Mouse (Mus musculus): ENCODE data around the gene Tent2. TPM values are rescaled to one million over a fixed set of nuclear protein-coding genes. Genes with fewer than 3 reads are reported as not detected.

Gene Tent2
- polyA plus RNA-seq (2014; fragmentation: Nextera tagmentation; extraction: Ambion mirVana), result 56.3 and 59.3 TPM in 2 replicates

DNA sequence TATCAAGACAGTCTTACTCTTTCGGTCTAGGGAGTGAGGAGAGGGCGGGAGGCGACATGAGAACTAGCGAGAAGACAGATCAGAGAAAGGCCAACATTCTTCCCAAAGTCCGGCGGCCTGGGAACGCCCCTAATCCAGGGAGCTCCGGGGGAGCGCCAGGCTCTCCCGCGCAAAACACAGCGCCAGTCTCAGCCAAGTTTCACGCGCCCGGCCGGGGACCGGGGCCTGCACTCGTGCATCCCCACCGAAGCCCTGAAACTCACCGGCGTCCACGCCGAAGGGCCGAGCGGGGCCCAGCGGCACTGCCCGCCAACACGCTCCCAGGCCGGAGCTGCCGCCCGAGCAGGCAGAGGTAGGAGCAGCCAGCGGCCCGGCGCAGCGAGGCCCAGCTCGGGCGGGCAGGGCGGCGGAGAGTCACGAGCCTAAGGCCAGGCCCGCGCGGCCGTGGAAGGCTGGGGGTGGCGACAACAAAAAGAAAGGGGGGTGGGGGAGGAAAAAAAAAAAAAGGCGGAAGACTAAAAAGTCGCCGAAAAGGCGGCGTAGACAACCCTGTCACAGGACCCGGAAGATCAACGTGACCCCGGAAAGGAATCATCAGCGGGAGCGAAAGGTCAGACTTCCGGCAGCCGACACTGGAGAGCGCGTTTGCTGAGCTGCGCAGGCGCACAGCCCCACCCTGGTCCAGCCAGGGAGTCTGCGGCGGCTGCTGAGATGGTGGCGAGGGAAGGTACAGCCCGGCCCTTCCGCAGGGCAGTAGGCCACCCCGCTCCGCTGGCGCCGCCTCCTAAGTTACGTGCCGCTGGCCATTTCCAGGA lies at the start of gene Tent2:
TSS of gene Tent2 (minus strand) at position 555 of the 815 bp plus-strand sequence.
- ATAC-seq (replicated peaks; ENCODE audit: insufficient number of reproducible peaks, low FRiP score, low TSS enrichment), result peak; percentile 100
- H3K9me3 ChIP-seq (replicated peaks; ENCODE audit: control insufficient read depth, low read length), result no peaks in the 10 kb centered on the region
- no peaks in the 10 kb centered on the region for H3K36me3 ChIP-seq (ENCODE audit: control insufficient read depth, insufficient read depth, low read length)
- no peaks in the 10 kb centered on the region for H3K27me3 ChIP-seq (ENCODE audit: control insufficient read depth, insufficient read depth, low read length)
- H3K9ac ChIP-seq (ENCODE audit: low read depth, low read length), result peak within 1 kb of the TSS; percentile 99
- peak within 1 kb of the TSS; percentile 87 for H3K4me2 ChIP-seq
- H3K27ac ChIP-seq (ENCODE audit: low read depth, low read length), result peak within 1 kb of the TSS; percentile 97
- H3K4me3 ChIP-seq (ENCODE audit: low read depth, low read length), result peak within 1 kb of the TSS; percentile 98
- H3K4me1 ChIP-seq (ENCODE audit: control insufficient read depth, insufficient read depth, low read length), result peaks cover 5% of the 10 kb centered on the region
- WGBS (ENCODE audit: insufficient replicate concordance), result under 1% methylated on average over 71 of the region's 72 CpGs

DNA sequence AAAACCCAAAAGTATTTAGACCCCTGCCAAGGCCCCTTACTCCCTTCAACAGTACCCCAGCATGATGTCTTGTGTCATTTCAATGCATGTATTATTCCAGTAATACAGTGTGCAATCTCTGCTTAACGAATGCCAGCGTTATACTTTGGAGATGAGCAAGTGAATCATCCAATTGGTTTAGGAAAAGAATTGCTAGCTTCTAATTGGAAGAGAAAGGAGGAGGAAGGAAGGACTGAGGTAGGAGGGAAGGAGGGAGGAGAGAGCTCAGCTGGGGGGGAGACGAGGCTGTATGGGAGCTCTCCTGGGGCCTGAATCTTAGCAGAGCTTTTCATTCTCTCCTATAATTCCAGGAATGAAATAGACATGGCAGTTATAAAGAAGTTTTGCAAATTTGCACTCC lies 49.0 kb upstream of the Tent2 start:
- H3K9ac ChIP-seq (ENCODE audit: low read depth, low read length), result no peak overlapping the region
- no peaks in the 10 kb centered on the region for H3K4me1 ChIP-seq (ENCODE audit: control insufficient read depth, insufficient read depth, low read length)
- no peak overlapping the region for H3K4me3 ChIP-seq (ENCODE audit: low read depth, low read length)
- H3K4me2 ChIP-seq, result no peak overlapping the region
- no peaks in the 10 kb centered on the region for H3K27me3 ChIP-seq (ENCODE audit: control insufficient read depth, insufficient read depth, low read length)
- no peak overlapping the region for H3K27ac ChIP-seq (ENCODE audit: low read depth, low read length)
- H3K9me3 ChIP-seq (replicated peaks; ENCODE audit: control insufficient read depth, low read length), result no peaks in the 10 kb centered on the region
- WGBS (ENCODE audit: insufficient replicate concordance), result 75% methylated on average over 3 of the region's 3 CpGs
- H3K36me3 ChIP-seq (ENCODE audit: control insufficient read depth, insufficient read depth, low read length), result no peaks in the 10 kb centered on the region
- no peak for ATAC-seq (replicated peaks; ENCODE audit: insufficient number of reproducible peaks, low FRiP score, low TSS enrichment)

DNA sequence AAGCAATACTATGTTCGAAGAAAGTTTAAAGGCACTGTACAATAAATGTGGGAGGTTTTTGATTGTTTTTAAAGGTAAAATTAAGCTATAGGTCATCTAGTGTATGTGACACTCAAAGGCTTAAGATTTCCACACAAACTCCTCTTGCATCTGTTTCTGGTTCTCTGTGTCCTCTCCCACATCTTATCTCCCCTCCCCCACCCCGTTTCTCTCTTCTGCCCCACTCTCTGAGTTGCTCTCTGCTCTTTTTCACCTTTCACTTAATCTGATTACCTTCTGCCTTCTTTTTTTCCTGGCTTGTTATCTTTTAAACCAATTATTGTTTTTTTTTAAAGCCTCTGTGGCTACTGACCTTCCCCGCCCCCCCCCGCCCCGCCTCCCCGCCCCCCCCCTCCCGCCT lies 47.4 kb upstream of the Tent2 start:
- Histone ChIP-seq H3K36me3 (ENCODE audit: control insufficient read depth, insufficient read depth, low read length) (no peaks in the 10 kb centered on the region), H3K27me3 (ENCODE audit: control insufficient read depth, insufficient read depth, low read length) (no peaks in the 10 kb centered on the region), H3K27ac (ENCODE audit: low read depth, low read length) (no peak overlapping the region), H3K4me3 (ENCODE audit: low read depth, low read length) (no peak overlapping the region), H3K4me2 (peak overlapping the region; percentile 32; the same call in 1 of the 2 replicates), H3K9me3 (replicated peaks; ENCODE audit: control insufficient read depth, low read length) (no peaks in the 10 kb centered on the region), H3K9ac (ENCODE audit: low read depth, low read length) (no peak overlapping the region), H3K4me1 (ENCODE audit: control insufficient read depth, insufficient read depth, low read length) (no peaks in the 10 kb centered on the region)
- 27% methylated on average over 7 of the region's 7 CpGs for WGBS (ENCODE audit: insufficient replicate concordance)
- no peak for ATAC-seq (replicated peaks; ENCODE audit: insufficient number of reproducible peaks, low FRiP score, low TSS enrichment)

DNA sequence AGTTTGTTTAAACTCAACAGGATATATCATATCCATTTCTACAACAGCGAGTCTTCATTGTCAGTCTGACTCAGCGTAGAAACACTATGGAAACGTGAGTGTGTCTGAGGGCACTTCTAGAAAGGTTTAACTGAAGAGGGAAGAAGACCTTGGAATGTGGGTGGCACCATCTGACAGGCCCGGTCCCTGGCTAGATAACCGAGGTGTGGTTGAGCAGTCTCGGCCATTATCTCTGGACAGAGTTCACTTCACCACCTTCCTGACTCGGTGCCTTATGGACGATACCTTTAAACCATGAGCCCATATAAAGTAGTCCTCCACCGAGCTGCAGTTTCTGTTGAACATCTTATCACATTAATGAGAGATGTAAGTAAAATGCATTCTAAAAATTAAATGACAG lies 46.9 kb upstream of the Tent2 start:
- no peak overlapping the region for H3K4me3 ChIP-seq (ENCODE audit: low read depth, low read length)
- no peak overlapping the region for H3K4me2 ChIP-seq
- no peaks in the 10 kb centered on the region for H3K36me3 ChIP-seq (ENCODE audit: control insufficient read depth, insufficient read depth, low read length)
- no peak for ATAC-seq (replicated peaks; ENCODE audit: insufficient number of reproducible peaks, low FRiP score, low TSS enrichment)
- H3K9ac ChIP-seq (ENCODE audit: low read depth, low read length), result no peak overlapping the region
- H3K27ac ChIP-seq (ENCODE audit: low read depth, low read length), result no peak overlapping the region
- H3K4me1 ChIP-seq (ENCODE audit: control insufficient read depth, insufficient read depth, low read length), result no peaks in the 10 kb centered on the region
- H3K27me3 ChIP-seq (ENCODE audit: control insufficient read depth, insufficient read depth, low read length), result no peaks in the 10 kb centered on the region
- 26% methylated on average over 9 of the region's 9 CpGs for WGBS (ENCODE audit: insufficient replicate concordance)
- no peaks in the 10 kb centered on the region for H3K9me3 ChIP-seq (replicated peaks; ENCODE audit: control insufficient read depth, low read length)

DNA sequence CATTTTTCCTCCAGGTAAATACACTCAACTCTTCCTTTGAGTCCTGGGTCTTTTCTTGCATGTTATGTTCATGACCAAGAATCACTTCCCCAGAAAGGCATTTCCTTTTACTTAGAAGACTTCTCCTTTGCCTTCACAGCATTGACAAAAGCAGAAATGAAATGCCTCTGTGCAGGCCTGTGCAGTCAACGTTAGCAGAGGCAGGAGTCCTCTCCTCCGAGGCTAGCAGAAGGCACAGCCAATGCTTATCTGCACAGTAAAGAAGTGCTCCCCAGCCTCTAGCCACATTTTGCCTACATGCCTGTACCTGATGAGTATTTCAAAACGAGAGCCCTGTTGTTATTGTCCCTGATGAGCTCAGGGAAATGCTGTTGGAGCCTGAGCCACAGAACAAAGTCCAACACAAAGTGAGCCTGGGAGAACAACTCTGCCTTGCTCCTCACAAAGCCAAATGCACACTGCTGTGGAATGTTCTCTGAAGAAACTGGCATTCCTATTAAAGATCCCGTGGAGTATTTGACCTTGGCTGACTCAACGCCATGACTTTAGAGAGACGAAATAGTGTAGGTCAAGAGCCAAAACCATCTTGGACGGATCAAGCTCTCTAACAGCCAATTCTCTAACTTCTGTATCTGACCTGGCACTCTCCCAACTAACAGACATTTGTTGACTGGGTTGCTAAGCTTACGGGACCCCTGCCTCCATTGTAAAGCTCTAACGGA lies 45.7 kb upstream of the Tent2 start:
- H3K9me3 ChIP-seq (replicated peaks; ENCODE audit: control insufficient read depth, low read length), result no peaks in the 10 kb centered on the region
- H3K9ac ChIP-seq (ENCODE audit: low read depth, low read length), result no peak overlapping the region
- H3K27ac ChIP-seq (ENCODE audit: low read depth, low read length), result no peak overlapping the region
- ATAC-seq (replicated peaks; ENCODE audit: insufficient number of reproducible peaks, low FRiP score, low TSS enrichment), result no peak
- no peaks in the 10 kb centered on the region for H3K4me1 ChIP-seq (ENCODE audit: control insufficient read depth, insufficient read depth, low read length)
- no peak overlapping the region for H3K4me2 ChIP-seq
- WGBS (ENCODE audit: insufficient replicate concordance), result 60% methylated on average over 9 of the region's 9 CpGs
- H3K27me3 ChIP-seq (ENCODE audit: control insufficient read depth, insufficient read depth, low read length), result no peaks in the 10 kb centered on the region
- no peak overlapping the region for H3K4me3 ChIP-seq (ENCODE audit: low read depth, low read length)
- no peaks in the 10 kb centered on the region for H3K36me3 ChIP-seq (ENCODE audit: control insufficient read depth, insufficient read depth, low read length)

DNA sequence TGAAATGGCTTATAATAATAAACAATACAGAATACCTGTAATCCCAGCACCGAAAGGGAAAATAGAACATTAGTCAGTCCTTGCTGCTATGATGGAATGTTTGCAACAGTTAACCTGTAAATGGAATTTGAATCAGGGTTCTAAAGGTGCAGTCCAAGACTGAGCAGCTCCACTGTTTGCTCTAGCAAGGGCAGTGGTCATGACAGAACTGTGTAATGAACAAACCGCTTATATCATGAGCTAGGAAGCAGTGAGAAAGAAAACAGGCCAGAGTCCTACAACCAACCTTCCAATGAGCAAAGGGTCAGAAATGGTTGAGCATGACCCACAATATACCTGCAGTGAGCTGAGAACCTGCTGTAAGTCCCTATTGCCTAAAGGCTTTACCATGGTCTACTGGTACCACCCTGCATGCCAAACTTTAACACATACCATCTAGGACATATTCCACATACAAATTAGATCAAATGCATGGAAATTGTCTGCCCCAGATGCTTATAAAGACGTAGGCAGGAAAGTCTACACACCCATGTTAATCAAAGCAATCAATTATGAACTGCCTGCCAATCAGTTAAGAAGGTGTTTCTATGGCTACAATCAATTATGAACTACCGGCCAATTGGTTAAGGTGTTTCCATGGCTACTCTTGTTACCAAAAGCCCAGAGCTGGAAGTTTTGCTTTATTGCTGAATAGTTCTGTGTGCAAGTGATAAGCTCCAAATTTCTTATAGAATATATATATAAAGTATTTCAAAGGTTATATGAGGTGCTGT lies 42.3 kb upstream of the Tent2 start:
- Histone ChIP-seq H3K9ac (ENCODE audit: low read depth, low read length) (no peak overlapping the region), H3K27me3 (ENCODE audit: control insufficient read depth, insufficient read depth, low read length) (no peaks in the 10 kb centered on the region), H3K36me3 (ENCODE audit: control insufficient read depth, insufficient read depth, low read length) (no peaks in the 10 kb centered on the region), H3K27ac (ENCODE audit: low read depth, low read length) (no peak overlapping the region), H3K4me3 (ENCODE audit: low read depth, low read length) (no peak overlapping the region), H3K4me2 (no peak overlapping the region), H3K4me1 (ENCODE audit: control insufficient read depth, insufficient read depth, low read length) (no peaks in the 10 kb centered on the region), H3K9me3 (replicated peaks; ENCODE audit: control insufficient read depth, low read length) (no peaks in the 10 kb centered on the region)
- no peak for ATAC-seq (replicated peaks; ENCODE audit: insufficient number of reproducible peaks, low FRiP score, low TSS enrichment)
- 84% methylated on average over 4 of the region's 4 CpGs for WGBS (ENCODE audit: insufficient replicate concordance)

DNA sequence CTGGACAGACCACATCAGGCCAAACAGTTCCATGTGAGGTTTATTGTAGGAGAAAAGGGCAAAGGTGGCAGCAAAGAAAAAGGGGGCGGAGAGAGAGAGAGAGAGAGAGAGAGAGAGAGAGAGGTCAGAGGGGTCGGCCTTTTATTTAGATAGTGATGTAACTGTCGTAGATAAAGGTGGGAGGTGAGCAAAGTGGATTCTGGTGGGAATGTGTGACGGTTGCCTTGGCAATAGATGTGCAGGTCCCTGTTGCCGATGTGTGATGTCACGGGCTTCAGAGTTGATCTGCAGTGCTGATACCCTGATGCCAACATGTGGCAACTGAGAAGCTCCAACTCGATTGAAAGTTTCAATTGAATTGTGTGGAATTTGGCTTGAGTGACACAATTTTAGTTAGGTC lies 40.1 kb upstream of the Tent2 start:
- Histone ChIP-seq H3K9me3 (replicated peaks; ENCODE audit: control insufficient read depth, low read length) (no peaks in the 10 kb centered on the region), H3K4me1 (ENCODE audit: control insufficient read depth, insufficient read depth, low read length) (no peaks in the 10 kb centered on the region), H3K27me3 (ENCODE audit: control insufficient read depth, insufficient read depth, low read length) (no peaks in the 10 kb centered on the region), H3K4me2 (no peak overlapping the region), H3K9ac (ENCODE audit: low read depth, low read length) (no peak overlapping the region), H3K27ac (ENCODE audit: low read depth, low read length) (no peak overlapping the region), H3K4me3 (ENCODE audit: low read depth, low read length) (no peak overlapping the region), H3K36me3 (ENCODE audit: control insufficient read depth, insufficient read depth, low read length) (no peaks in the 10 kb centered on the region)
- WGBS (ENCODE audit: insufficient replicate concordance), result 71% methylated on average over 7 of the region's 7 CpGs
- ATAC-seq (replicated peaks; ENCODE audit: insufficient number of reproducible peaks, low FRiP score, low TSS enrichment), result no peak

DNA sequence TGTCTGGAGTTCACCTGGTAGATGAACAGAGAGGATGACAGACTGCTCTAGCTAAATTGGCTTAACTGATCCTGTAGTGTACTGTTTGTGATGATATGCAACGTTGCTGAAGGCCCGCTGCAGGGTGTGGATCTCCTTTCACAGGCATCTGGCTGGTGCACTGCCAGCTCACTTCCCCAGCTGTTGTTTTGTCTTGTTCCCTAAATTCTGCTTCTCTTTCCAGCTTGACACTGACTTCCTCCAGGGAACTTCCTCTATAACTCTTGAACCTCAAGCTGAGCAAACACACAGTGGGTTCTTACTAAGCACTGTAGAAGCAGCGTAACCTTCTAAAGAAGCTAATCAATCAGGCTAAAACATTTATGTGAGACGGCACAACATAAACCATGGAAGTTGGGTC lies 38.8 kb upstream of the Tent2 start:
- Histone ChIP-seq H3K27me3 (ENCODE audit: control insufficient read depth, insufficient read depth, low read length) (no peaks in the 10 kb centered on the region), H3K9me3 (replicated peaks; ENCODE audit: control insufficient read depth, low read length) (no peaks in the 10 kb centered on the region), H3K4me2 (no peak overlapping the region), H3K9ac (ENCODE audit: low read depth, low read length) (no peak overlapping the region), H3K27ac (ENCODE audit: low read depth, low read length) (no peak overlapping the region; the same call in 1 of the 2 replicates), H3K4me1 (ENCODE audit: control insufficient read depth, insufficient read depth, low read length) (no peaks in the 10 kb centered on the region), H3K4me3 (ENCODE audit: low read depth, low read length) (no peak overlapping the region), H3K36me3 (ENCODE audit: control insufficient read depth, insufficient read depth, low read length) (no peaks in the 10 kb centered on the region)
- WGBS (ENCODE audit: insufficient replicate concordance), result 61% methylated on average over 4 of the region's 4 CpGs
- no peak for ATAC-seq (replicated peaks; ENCODE audit: insufficient number of reproducible peaks, low FRiP score, low TSS enrichment)
